Mouse (Mus musculus) limb, embryonic 13.5 days (tissue): Measurements from ENCODE around the gene Jam2. TPM values are rescaled to one million over a fixed set of nuclear protein-coding genes. Genes with fewer than 3 reads are reported as not detected.

Source experiments
- polyA plus RNA-seq: library from polyadenylated mRNA; unstranded; fragments of >200 nt; fragmentation: Nextera tagmentation; extraction: Ambion mirVana; gene quantifications from 2 replicates; pipeline ENCODE4 v1.2.1, GENCODE M21; 2015

Jam2 gene
- polyA plus RNA-seq, 1 experiment from 2014 or later, result 8.5 TPM

Other genes with a start within 250 kb of the Jam2 start
- 45.3 and 46.1 TPM in 2 replicates for gene Mrpl39, start 38.4 kb upstream of the Jam2 start, polyA plus RNA-seq
- 30.9 and 33.8 TPM in 2 replicates for gene Gabpa, start 60.8 kb downstream of the Jam2 start, polyA plus RNA-seq
- gene Atp5j, start 61.5 kb downstream of the Jam2 start, polyA plus RNA-seq, result 898 and 903 TPM in 2 replicates